Mouse (Mus musculus): Measurements from ENCODE around the gene Zkscan3. TPM values are rescaled to one million over a fixed set of nuclear protein-coding genes. Genes with fewer than 3 reads are reported as not detected.

Gene Zkscan3
- polyA plus RNA-seq, 1 experiment from 2014 or later: 53.4 TPM

DNA sequence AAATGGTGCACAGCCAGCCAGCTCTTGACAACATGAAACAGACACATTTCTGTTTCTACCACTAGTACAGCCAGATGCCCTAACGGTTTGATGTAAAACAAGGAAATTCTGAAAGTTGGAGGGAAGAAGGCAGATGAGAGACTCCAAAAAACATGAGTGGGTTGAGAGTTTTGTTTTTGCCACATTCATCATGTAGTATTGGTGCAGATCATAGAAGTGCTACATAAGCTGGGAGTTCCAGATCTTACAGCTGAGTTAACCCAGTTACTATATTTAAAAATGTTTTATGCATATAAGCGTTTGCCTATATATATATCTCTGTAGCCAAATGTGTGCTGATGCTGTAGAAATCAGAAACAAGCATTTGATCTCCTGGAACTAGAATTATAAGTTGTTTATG is 29.9 kb downstream of the Zkscan3 start:
- 86% methylated on average over 2 of the region's 2 CpGs for WGBS
- Histone ChIP-seq H3K4me3 (ENCODE audit: low read depth, low read length) (no peak overlapping the region), H3K9ac (ENCODE audit: low read depth, low read length) (no peak overlapping the region), H3K27me3 (replicated peaks; ENCODE audit: control insufficient read depth, insufficient read depth, low read length) (no peaks in the 10 kb centered on the region), H3K36me3 (ENCODE audit: control insufficient read depth, insufficient read depth, low read length) (peaks cover 15% of the 10 kb centered on the region; the same call in 1 of the 2 replicates), H3K4me2 (no peak overlapping the region), H3K4me1 (replicated peaks; ENCODE audit: control insufficient read depth, insufficient read depth, low read length) (no peaks in the 10 kb centered on the region), H3K9me3 (ENCODE audit: control insufficient read depth, low read length) (no peaks in the 10 kb centered on the region), H3K27ac (ENCODE audit: low read depth, low read length) (no peak overlapping the region)
- ATAC-seq (replicated peaks; ENCODE audit: low FRiP score) (no peak), DNase-seq (ENCODE audit: low spot score) (no peak)

- no peak overlapping the region for H3K9ac ChIP-seq (ENCODE audit: low read depth, low read length)
- no peak overlapping the region for H3K4me2 ChIP-seq
- 68% methylated on average over 6 of the region's 6 CpGs for WGBS
- peaks cover 18% of the 10 kb centered on the region; the same call in 1 of the 2 replicates for H3K36me3 ChIP-seq (ENCODE audit: control insufficient read depth, insufficient read depth, low read length)
- no peak for ATAC-seq (replicated peaks; ENCODE audit: low FRiP score)
- no peak for DNase-seq (ENCODE audit: low spot score)
- peaks cover 11% of the 10 kb centered on the region for H3K4me1 ChIP-seq (replicated peaks; ENCODE audit: control insufficient read depth, insufficient read depth, low read length)
- H3K9me3 ChIP-seq (ENCODE audit: control insufficient read depth, low read length): no peaks in the 10 kb centered on the region
- no peaks in the 10 kb centered on the region for H3K27me3 ChIP-seq (replicated peaks; ENCODE audit: control insufficient read depth, insufficient read depth, low read length)
- H3K27ac ChIP-seq (ENCODE audit: low read depth, low read length): no peak overlapping the region
- no peak overlapping the region for H3K4me3 ChIP-seq (ENCODE audit: low read depth, low read length)
Observed at GRCm38 (mm10) chr13:21366635-21367034, 35.9 kb downstream of the Zkscan3 start.

DNA sequence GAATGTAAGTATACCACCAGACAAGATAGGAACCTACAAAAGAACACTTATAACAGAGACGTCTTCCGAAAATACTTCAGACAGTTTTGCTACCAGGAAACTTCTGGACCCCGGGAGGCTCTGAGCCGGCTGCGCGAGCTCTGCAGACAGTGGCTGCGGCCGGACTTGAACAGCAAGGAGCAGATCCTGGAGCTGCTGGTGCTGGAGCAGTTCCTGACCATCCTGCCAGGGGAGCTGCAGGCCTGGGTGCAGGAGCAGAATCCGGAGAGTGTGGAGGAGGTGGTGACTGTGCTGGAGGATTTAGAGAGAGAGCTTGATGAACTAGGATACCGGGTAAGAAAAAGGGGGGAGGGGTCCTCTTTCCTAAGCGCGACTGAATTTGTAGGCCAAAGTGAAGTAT is 38.8 kb downstream of the Zkscan3 start:
- H3K4me2 ChIP-seq: peak overlapping the region; percentile 74
- H3K27ac ChIP-seq (ENCODE audit: low read depth, low read length): no peak overlapping the region
- 67% methylated on average over 12 of the region's 12 CpGs for WGBS
- peak overlapping the region; percentile 66; the same call in 1 of the 2 replicates for H3K4me3 ChIP-seq (ENCODE audit: low read depth, low read length)
- H3K4me1 ChIP-seq (replicated peaks; ENCODE audit: control insufficient read depth, insufficient read depth, low read length): peaks cover 11% of the 10 kb centered on the region
- no peak for ATAC-seq (replicated peaks; ENCODE audit: low FRiP score)
- H3K9ac ChIP-seq (ENCODE audit: low read depth, low read length): peak overlapping the region; percentile 17; the same call in 1 of the 2 replicates
- peaks cover 4% of the 10 kb centered on the region; the same call in 1 of the 2 replicates for H3K36me3 ChIP-seq (ENCODE audit: control insufficient read depth, insufficient read depth, low read length)
- H3K27me3 ChIP-seq (replicated peaks; ENCODE audit: control insufficient read depth, insufficient read depth, low read length): no peaks in the 10 kb centered on the region
- H3K9me3 ChIP-seq (ENCODE audit: control insufficient read depth, low read length): no peaks in the 10 kb centered on the region
- DNase-seq (ENCODE audit: low spot score): no peak

DNA sequence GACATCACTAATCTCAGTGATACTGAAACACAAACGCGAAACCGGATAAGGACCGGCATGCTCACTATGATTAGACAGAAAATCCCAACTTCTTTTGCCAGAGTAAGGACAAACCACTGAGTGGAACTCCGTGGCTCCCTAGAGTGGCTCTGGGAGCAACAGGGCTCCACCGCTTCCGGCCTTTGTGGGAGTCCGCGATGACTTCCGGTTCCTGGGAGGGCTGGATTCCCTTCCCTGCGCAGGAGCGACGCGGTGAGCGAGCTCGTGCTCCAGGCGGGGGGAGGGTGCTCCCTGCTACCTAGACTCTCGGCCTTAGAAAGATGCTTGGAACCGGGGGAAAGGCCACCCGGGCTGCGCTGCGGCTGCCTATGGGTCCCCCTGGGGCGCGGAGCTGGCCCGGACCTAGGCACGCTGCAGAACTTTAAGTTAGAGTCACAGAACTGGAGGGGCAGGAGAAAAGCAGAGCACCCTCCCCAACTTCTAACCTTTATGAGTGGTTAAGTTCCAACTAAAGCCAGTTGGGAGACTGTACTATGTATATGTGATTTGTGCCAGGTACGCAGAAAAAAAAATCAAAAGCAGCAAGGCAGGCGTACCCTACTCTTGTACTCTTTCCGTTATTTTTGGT is 39.8 kb downstream of the Zkscan3 start, which contains the start of gene Zscan12:
TSS of gene Zscan12 (plus strand) at position 200 of the 628 bp plus-strand sequence.
- peak within 1 kb of the TSS; percentile 78 for H3K9ac ChIP-seq (ENCODE audit: low read depth, low read length)
- peak within 1 kb of the TSS; percentile 66 for H3K4me3 ChIP-seq (ENCODE audit: low read depth, low read length)
- WGBS: 1% methylated on average over 29 of the region's 29 CpGs
- H3K27ac ChIP-seq (ENCODE audit: low read depth, low read length): peak within 1 kb of the TSS; percentile 49; the same call in 1 of the 2 replicates
- H3K4me1 ChIP-seq (replicated peaks; ENCODE audit: control insufficient read depth, insufficient read depth, low read length): peaks cover 11% of the 10 kb centered on the region
- H3K27me3 ChIP-seq (replicated peaks; ENCODE audit: control insufficient read depth, insufficient read depth, low read length): no peaks in the 10 kb centered on the region
- no peaks in the 10 kb centered on the region for H3K9me3 ChIP-seq (ENCODE audit: control insufficient read depth, low read length)
- H3K36me3 ChIP-seq (ENCODE audit: control insufficient read depth, insufficient read depth, low read length): 0 out of 2 replicates have a peak, but pooled peaks cover 3% of the 10 kb centered on the region
- ATAC-seq (replicated peaks; ENCODE audit: low FRiP score) (peak; percentile 99), DNase-seq (ENCODE audit: low spot score) (peak; percentile 88)
- peak within 1 kb of the TSS; percentile 74 for H3K4me2 ChIP-seq

- ATAC-seq (replicated peaks; ENCODE audit: low FRiP score) (no peak), DNase-seq (ENCODE audit: low spot score) (no peak)
- no peak overlapping the region for H3K4me3 ChIP-seq (ENCODE audit: low read depth, low read length)
- no peaks in the 10 kb centered on the region for H3K27me3 ChIP-seq (replicated peaks; ENCODE audit: control insufficient read depth, insufficient read depth, low read length)
- H3K4me2 ChIP-seq: no peak overlapping the region
- no peaks in the 10 kb centered on the region for H3K9me3 ChIP-seq (ENCODE audit: control insufficient read depth, low read length)
- no peaks in the 10 kb centered on the region for H3K4me1 ChIP-seq (replicated peaks; ENCODE audit: control insufficient read depth, insufficient read depth, low read length)
- no peak overlapping the region for H3K9ac ChIP-seq (ENCODE audit: low read depth, low read length)
- H3K36me3 ChIP-seq (ENCODE audit: control insufficient read depth, insufficient read depth, low read length): no peaks in the 10 kb centered on the region
- no peak overlapping the region for H3K27ac ChIP-seq (ENCODE audit: low read depth, low read length)
Observed at GRCm38 (mm10) chr13:21350593-21350992, 52.0 kb downstream of the Zkscan3 start.

DNA sequence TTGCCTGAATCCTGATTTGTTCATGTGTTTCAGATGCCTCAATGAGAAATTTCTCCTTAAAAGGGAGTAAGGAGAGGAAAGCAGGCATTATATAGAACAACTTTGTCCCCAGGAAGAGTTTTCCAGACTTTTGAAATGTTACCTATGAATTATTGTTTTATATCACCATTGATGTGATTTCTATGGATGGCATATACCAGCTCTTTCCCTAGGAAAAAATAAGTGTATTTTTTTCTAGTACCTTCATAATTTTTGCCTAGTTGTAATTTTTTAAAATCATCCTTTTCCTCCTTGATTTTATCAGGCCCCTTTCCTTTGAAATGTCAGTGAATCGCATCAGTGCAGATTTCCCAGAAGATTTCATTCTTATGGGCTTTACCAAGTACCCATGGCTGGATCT is 55.9 kb downstream of the Zkscan3 start, which contains the start of gene Olfr1367:
TSS of gene Olfr1367 (plus strand) at position 301 of the 400 bp plus-strand sequence.
- Histone ChIP-seq H3K4me1 (replicated peaks; ENCODE audit: control insufficient read depth, insufficient read depth, low read length) (no peaks in the 10 kb centered on the region), H3K36me3 (ENCODE audit: control insufficient read depth, insufficient read depth, low read length) (no peaks in the 10 kb centered on the region), H3K9me3 (ENCODE audit: control insufficient read depth, low read length) (no peaks in the 10 kb centered on the region), H3K27ac (ENCODE audit: low read depth, low read length) (no peak within 1 kb of the TSS), H3K4me3 (ENCODE audit: low read depth, low read length) (no peak within 1 kb of the TSS), H3K9ac (ENCODE audit: low read depth, low read length) (no peak within 1 kb of the TSS), H3K27me3 (replicated peaks; ENCODE audit: control insufficient read depth, insufficient read depth, low read length) (no peaks in the 10 kb centered on the region), H3K4me2 (no peak within 1 kb of the TSS)
- 92% methylated on average over 1 of the region's 1 CpGs for WGBS
- DNase-seq (ENCODE audit: low spot score): no peak
- no peak for ATAC-seq (replicated peaks; ENCODE audit: low FRiP score)

MicroRNA genes within 50 kb of the gene (microRNA counts, 519-probe panel; counts per million panel counts)
- not detected for microRNA mmu-miR-1896

Small RNA genes lying within 50 kb of the gene (microRNA-seq; reads per million reads assigned to microRNA genes)
- not detected for gene Mir1896 (ENCODE audit: borderline number of aligned reads)
- gene Mir6942 (ENCODE audit: borderline number of aligned reads): not detected

Other genes with a start within 250 kb of the Zkscan3 start
- gene Trim27, start 223.3 kb downstream of the Zkscan3 start, polyA plus RNA-seq (2014; fragmentation: Nextera tagmentation; extraction: Ambion mirVana): 165 and 175 TPM in 2 replicates
- gene Gpx5, start 110.0 kb downstream of the Zkscan3 start, polyA plus RNA-seq (2014; fragmentation: Nextera tagmentation; extraction: Ambion mirVana): not detected in 2 replicates
- not detected in 2 replicates for gene Gpx6, start 90.6 kb downstream of the Zkscan3 start, polyA plus RNA-seq (2014; fragmentation: Nextera tagmentation; extraction: Ambion mirVana)
- not detected in 2 replicates for gene Olfr1367, start 55.8 kb downstream of the Zkscan3 start, polyA plus RNA-seq (2014; fragmentation: Nextera tagmentation; extraction: Ambion mirVana)
- 10.2 and 12.0 TPM in 2 replicates for gene Zscan12, start 39.9 kb downstream of the Zkscan3 start, polyA plus RNA-seq (2014; fragmentation: Nextera tagmentation; extraction: Ambion mirVana)
- gene Pgbd1, start 38.3 kb upstream of the Zkscan3 start, polyA plus RNA-seq (2014; fragmentation: Nextera tagmentation; extraction: Ambion mirVana): 2.4 and 2.8 TPM in 2 replicates
- 13.5 and 16.6 TPM in 2 replicates for gene Zscan26, start 51.0 kb upstream of the Zkscan3 start, polyA plus RNA-seq (2014; fragmentation: Nextera tagmentation; extraction: Ambion mirVana)
- 1.1 and 1.5 TPM in 2 replicates for gene Nkapl, start 65.8 kb upstream of the Zkscan3 start, polyA plus RNA-seq (2014; fragmentation: Nextera tagmentation; extraction: Ambion mirVana)
- gene Zkscan4, start 76.2 kb upstream of the Zkscan3 start, polyA plus RNA-seq (2014; fragmentation: Nextera tagmentation; extraction: Ambion mirVana): 0.90 and 1.1 TPM in 2 replicates
- not detected in 2 replicates for gene Gm10065, start 76.7 kb upstream of the Zkscan3 start, polyA plus RNA-seq (2014; fragmentation: Nextera tagmentation; extraction: Ambion mirVana)
- 0.22 and 0.42 TPM in 2 replicates for gene AK157302, start 92.5 kb upstream of the Zkscan3 start, polyA plus RNA-seq (2014; fragmentation: Nextera tagmentation; extraction: Ambion mirVana)
- gene Gm11273, start 98.7 kb upstream of the Zkscan3 start, polyA plus RNA-seq (2014; fragmentation: Nextera tagmentation; extraction: Ambion mirVana): 7.2 and 7.8 TPM in 2 replicates
- gene Zkscan8, start 128.4 kb upstream of the Zkscan3 start, polyA plus RNA-seq (2014; fragmentation: Nextera tagmentation; extraction: Ambion mirVana): 5.1 and 5.7 TPM in 2 replicates
- gene Olfr1366, start 140.1 kb upstream of the Zkscan3 start, polyA plus RNA-seq (2014; fragmentation: Nextera tagmentation; extraction: Ambion mirVana): 0.05 and 0.08 TPM in 2 replicates
- not detected in 2 replicates for gene Olfr1535, start 157.1 kb upstream of the Zkscan3 start, polyA plus RNA-seq (2014; fragmentation: Nextera tagmentation; extraction: Ambion mirVana)
- gene Olfr1364, start 179.0 kb upstream of the Zkscan3 start, polyA plus RNA-seq (2014; fragmentation: Nextera tagmentation; extraction: Ambion mirVana): not detected in 2 replicates
- not detected in 2 replicates for gene Olfr1362, start 211.3 kb upstream of the Zkscan3 start, polyA plus RNA-seq (2014; fragmentation: Nextera tagmentation; extraction: Ambion mirVana)
- gene Olfr11, start 239.8 kb upstream of the Zkscan3 start, polyA plus RNA-seq (2014; fragmentation: Nextera tagmentation; extraction: Ambion mirVana): not detected in 2 replicates

Data from liver, embryonic 11.5 days (tissue).